Comparison of ENCODE assay signal across 8 mouse cellular contexts in the genomic region with DNA sequence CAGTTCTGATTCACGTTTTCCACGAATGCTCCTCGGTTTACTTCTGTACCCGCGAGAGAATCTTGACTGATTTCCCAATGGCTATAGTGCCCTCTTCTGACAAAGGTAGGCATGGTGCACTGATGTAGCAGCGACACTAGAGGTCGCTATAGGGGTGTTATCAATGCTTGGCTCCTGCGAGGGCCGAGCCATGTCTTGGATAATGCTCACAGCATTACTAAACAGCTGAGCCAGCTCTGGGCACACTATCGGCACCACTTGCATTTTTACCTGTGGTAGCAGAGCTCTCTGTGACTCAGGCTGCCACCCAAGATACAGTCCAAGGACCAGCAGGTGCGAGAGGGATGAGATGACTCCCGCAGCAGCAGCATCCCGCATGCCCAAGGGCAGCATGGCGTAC. TPM values are rescaled to one million over a fixed set of nuclear protein-coding genes. Genes with fewer than 3 reads are reported as not detected.
DNase-seq lines count a peak whose midpoint lies in the region; ATAC-seq lines count a peak whose summit lies in the region.

No protein-coding gene starts in this region.

- H3K36me3 ChIP-seq in forebrain, embryonic 15.5 days: no peaks in the 10 kb centered on the region
- H3K36me3 ChIP-seq in hindbrain, embryonic 13.5 days: no peaks in the 10 kb centered on the region
- H3K36me3 ChIP-seq in megakaryocyte, embryonic 14.5 days (replicated peaks; ENCODE audit: low read length): peaks cover 20% of the 10 kb centered on the region

- H3K27me3 ChIP-seq in forebrain, embryonic 15.5 days: peaks cover 48% of the 10 kb centered on the region
- peaks cover 68% of the 10 kb centered on the region for H3K27me3 ChIP-seq in hindbrain, embryonic 13.5 days
- H3K27me3 ChIP-seq in megakaryocyte, embryonic 14.5 days (replicated peaks): peaks cover 36% of the 10 kb centered on the region

- peaks cover 12% of the 10 kb centered on the region for H3K4me1 ChIP-seq in forebrain, embryonic 15.5 days
- H3K4me1 ChIP-seq in hindbrain, embryonic 13.5 days (replicated peaks): peaks cover 17% of the 10 kb centered on the region
- peaks cover 42% of the 10 kb centered on the region for H3K4me1 ChIP-seq in megakaryocyte, embryonic 14.5 days

- ATAC-seq in frontal cortex, adult (ENCODE audit: low TSS enrichment): peak; percentile 93
- peak; percentile 70 for ATAC-seq in forebrain, embryonic 15.5 days (replicated peaks)
- ATAC-seq in hindbrain, embryonic 13.5 days (ENCODE audit: low FRiP score): peak; percentile 87

- H3K4me2 ChIP-seq in forebrain, embryonic 15.5 days (replicated peaks): peak overlapping the region; percentile 28
- H3K4me2 ChIP-seq in hindbrain, embryonic 13.5 days: peak overlapping the region; percentile 48

- 0 out of 2 replicates have a peak overlapping the region, but pooled peaks have one; percentile 9 for H3K4me3 ChIP-seq in forebrain, embryonic 15.5 days
- H3K4me3 ChIP-seq in hindbrain, embryonic 13.5 days: peak overlapping the region; percentile 21; the same call in 1 of the 2 replicates
- H3K4me3 ChIP-seq in megakaryocyte, embryonic 14.5 days (replicated peaks): peak overlapping the region; percentile 84

- no peaks in the 10 kb centered on the region for H3K9me3 ChIP-seq in forebrain, embryonic 15.5 days
- H3K9me3 ChIP-seq in hindbrain, embryonic 13.5 days: no peaks in the 10 kb centered on the region
- no peaks in the 10 kb centered on the region for H3K9me3 ChIP-seq in megakaryocyte, embryonic 14.5 days

- DNase-seq in frontal cortex, postnatal 25 days (ENCODE audit: low spot score in 2 of 2): no peak
- peak; percentile 50 for DNase-seq in cerebellum, adult 11 months
- DNase-seq in layer of hippocampus, postnatal 10 days (ENCODE audit: low spot score in 2 of 2): peak; percentile 48 to 68
- peak; percentile 77 for DNase-seq in skeletal muscle tissue, adult 2 months (ENCODE audit: low read depth, low spot score)

- H3K9ac ChIP-seq in forebrain, embryonic 15.5 days (replicated peaks): no peak overlapping the region
- H3K9ac ChIP-seq in hindbrain, embryonic 13.5 days: peak overlapping the region; percentile 46; the same call in 1 of the 2 replicates

- no peak overlapping the region for H3K27ac ChIP-seq in forebrain, embryonic 15.5 days (replicated peaks)
- no peak overlapping the region for H3K27ac ChIP-seq in hindbrain, embryonic 13.5 days

- WGBS in forebrain, embryonic 15.5 days: 15% methylated on average over 14 of the region's 14 CpGs
- 14% methylated on average over 14 of the region's 14 CpGs for WGBS in hindbrain, embryonic 13.5 days

RNA-seq across cellular contexts. Expression of a gene that starts 2.6 kb away (rescaled TPM):
- polyA plus RNA-seq in forebrain, embryonic 15.5 days (2015; fragmentation: Nextera tagmentation; extraction: Ambion mirVana): 2.9 and 4.0 TPM in 2 replicates
- 5.3 and 6.0 TPM in 2 replicates for polyA plus RNA-seq in hindbrain, embryonic 13.5 days (2015; fragmentation: Nextera tagmentation; extraction: Ambion mirVana)
- total RNA-seq in layer of hippocampus, postnatal 10 days (2021): 1 to 10 TPM; 6.7 to 9.0 TPM
- not detected in 2 replicates for polyA plus RNA-seq in megakaryocyte, embryonic 14.5 days (2012; ENCODE audit: insufficient read depth, low replicate concordance)

RNA-seq across cellular contexts. Expression of a gene that starts 7.4 kb away (rescaled TPM):
- polyA plus RNA-seq in forebrain, embryonic 15.5 days (2015; fragmentation: Nextera tagmentation; extraction: Ambion mirVana): 1.1 and 2.3 TPM in 2 replicates
- polyA plus RNA-seq in hindbrain, embryonic 13.5 days (2015; fragmentation: Nextera tagmentation; extraction: Ambion mirVana): 2.6 and 3.7 TPM in 2 replicates
- 1 to 10 TPM in 1 of 2 experiments, under 1 TPM in 1; 0.78 to 2.2 TPM for total RNA-seq in layer of hippocampus, postnatal 10 days (2021)
- polyA plus RNA-seq in megakaryocyte, embryonic 14.5 days (2012; ENCODE audit: insufficient read depth, low replicate concordance): 38.4 and 95.9 TPM in 2 replicates

RNA-seq across cellular contexts. Expression of a gene that starts 15.5 kb away (rescaled TPM):
- 0.26 TPM in 1 of 2 replicates, not detected in the other for polyA plus RNA-seq in forebrain, embryonic 15.5 days (2015; fragmentation: Nextera tagmentation; extraction: Ambion mirVana)
- 0.32 and 0.74 TPM in 2 replicates for polyA plus RNA-seq in hindbrain, embryonic 13.5 days (2015; fragmentation: Nextera tagmentation; extraction: Ambion mirVana)
- total RNA-seq in layer of hippocampus, postnatal 10 days (2021): under 1 TPM; 0.62 to 0.69 TPM
- polyA plus RNA-seq in megakaryocyte, embryonic 14.5 days (2012; ENCODE audit: insufficient read depth, low replicate concordance): 24.2 and 36.1 TPM in 2 replicates

RNA-seq across cellular contexts. Expression of a gene that starts 20.1 kb away (rescaled TPM):
- 0.10 and 0.24 TPM in 2 replicates for polyA plus RNA-seq in forebrain, embryonic 15.5 days (2015; fragmentation: Nextera tagmentation; extraction: Ambion mirVana)
- 0.43 and 0.56 TPM in 2 replicates for polyA plus RNA-seq in hindbrain, embryonic 13.5 days (2015; fragmentation: Nextera tagmentation; extraction: Ambion mirVana)
- total RNA-seq in layer of hippocampus, postnatal 10 days (2021): under 1 TPM; 0.45 to 0.64 TPM
- 3.2 and 5.6 TPM in 2 replicates for polyA plus RNA-seq in megakaryocyte, embryonic 14.5 days (2012; ENCODE audit: insufficient read depth, low replicate concordance)

RNA-seq across cellular contexts. Expression of a gene that starts 23.1 kb away (rescaled TPM):
- 0.15 and 0.29 TPM in 2 replicates for polyA plus RNA-seq in forebrain, embryonic 15.5 days (2015; fragmentation: Nextera tagmentation; extraction: Ambion mirVana)
- polyA plus RNA-seq in hindbrain, embryonic 13.5 days (2015; fragmentation: Nextera tagmentation; extraction: Ambion mirVana): 0.25 TPM in 2 replicates
- under 1 TPM; 0.47 to 0.89 TPM for total RNA-seq in layer of hippocampus, postnatal 10 days (2021)
- polyA plus RNA-seq in megakaryocyte, embryonic 14.5 days (2012; ENCODE audit: insufficient read depth, low replicate concordance): 1.5 and 3.3 TPM in 2 replicates

Comparison
In these comparisons a context has a peak if more than half of its experiments do, and no peak if none do; other contexts are left out.
1. DNase-seq: peak in cerebellum, adult 11 months (single experiment), layer of hippocampus, postnatal 10 days (2 of 2) and skeletal muscle tissue, adult 2 months (single experiment); none in frontal cortex, postnatal 25 days (0 of 2).
2. H3K4me3 ChIP-seq: peak in every context shown above with its lines; median percentile 84 in megakaryocyte, embryonic 14.5 days; 21 in hindbrain, embryonic 13.5 days; 9 in forebrain, embryonic 15.5 days.
3. RNA of a gene that starts 15.5 kb away (polyA plus RNA-seq): 24.2 to 36.1 TPM in megakaryocyte, embryonic 14.5 days; 0.32 to 0.74 TPM in hindbrain, embryonic 13.5 days and 0.26 TPM in forebrain, embryonic 15.5 days; every median in the first group is over 10 times any median in the second.
4. Peak in every context shown above with its lines, with median percentiles within 50 percentile points of each other: ATAC-seq.